Mouse (Mus musculus): ENCODE results near the gene Olfr1508.

GRCm38 (mm10) chr14:52467395-52467794, at the start of gene Olfr1508:
- TF ChIP-seq POLR2A (IDR thresholded peaks at IDR 0.05; ENCODE audit: borderline replicate concordance, control insufficient read depth, low read depth, low read length) = no peak
- TF ChIP-seq CTCF (IDR thresholded peaks at IDR 0.05; ENCODE audit: control insufficient read depth, insufficient read depth, low read length) = no peak
